Mouse (Mus musculus): ENCODE results near the gene Tgm4. TPM values are rescaled to one million over a fixed set of nuclear protein-coding genes. Genes with fewer than 3 reads are reported as not detected.
A peak's percentile ranks its signal among the peaks of the same experiment; 100 is the strongest.

The Tgm4 gene
- polyA plus RNA-seq, 1 experiment from 2014 or later = 0.47 TPM

- H3K4me1 ChIP-seq (replicated peaks; ENCODE audit: control insufficient read depth, insufficient read depth, low read length) = no peaks in the 10 kb centered on the region
- H3K9ac ChIP-seq (ENCODE audit: low read length) = no peak overlapping the region
- no peak for ATAC-seq (replicated peaks; ENCODE audit: low FRiP score)
- H3K27me3 ChIP-seq (ENCODE audit: control insufficient read depth, insufficient read depth, low read length) = no peaks in the 10 kb centered on the region
- no peaks in the 10 kb centered on the region for H3K36me3 ChIP-seq (ENCODE audit: control insufficient read depth, insufficient read depth, low read length)
- H3K9me3 ChIP-seq (ENCODE audit: control insufficient read depth, low read length) = no peaks in the 10 kb centered on the region
- WGBS = 84% methylated on average over 13 of the region's 13 CpGs
- H3K4me2 ChIP-seq (ENCODE audit: low read depth, low read length, severe bottlenecking) = no peak overlapping the region
- H3K27ac ChIP-seq (ENCODE audit: low read depth, low read length) = no peak overlapping the region
- peak; percentile 45 for DNase-seq (ENCODE audit: low spot score)
- H3K4me3 ChIP-seq (ENCODE audit: low read depth, low read length) = no peak overlapping the region
Measured at GRCm38 (mm10) chr9:123031496-123032246, 2.9 kb upstream of the Tgm4 start.

GRCm38 (mm10) chr9:123047665-123048064 lies 13.1 kb downstream of the Tgm4 start:
- Histone ChIP-seq H3K4me3 (ENCODE audit: low read depth, low read length) (no peak overlapping the region), H3K4me1 (replicated peaks; ENCODE audit: control insufficient read depth, insufficient read depth, low read length) (no peaks in the 10 kb centered on the region), H3K4me2 (ENCODE audit: low read depth, low read length, severe bottlenecking) (no peak overlapping the region), H3K27ac (ENCODE audit: low read depth, low read length) (no peak overlapping the region), H3K27me3 (ENCODE audit: control insufficient read depth, insufficient read depth, low read length) (no peaks in the 10 kb centered on the region), H3K36me3 (ENCODE audit: control insufficient read depth, insufficient read depth, low read length) (no peaks in the 10 kb centered on the region), H3K9ac (ENCODE audit: low read length) (no peak overlapping the region), H3K9me3 (ENCODE audit: control insufficient read depth, low read length) (no peaks in the 10 kb centered on the region)
- DNase-seq (ENCODE audit: low spot score) = no peak
- 89% methylated on average over 1 of the region's 1 CpGs for WGBS
- ATAC-seq (replicated peaks; ENCODE audit: low FRiP score) = no peak

GRCm38 (mm10) chr9:123058724-123059292 lies 24.3 kb downstream of the Tgm4 start:
- no peak for ATAC-seq (replicated peaks; ENCODE audit: low FRiP score)
- H3K4me1 ChIP-seq (replicated peaks; ENCODE audit: control insufficient read depth, insufficient read depth, low read length) = no peaks in the 10 kb centered on the region
- no peaks in the 10 kb centered on the region for H3K27me3 ChIP-seq (ENCODE audit: control insufficient read depth, insufficient read depth, low read length)
- no peak overlapping the region for H3K27ac ChIP-seq (ENCODE audit: low read depth, low read length)
- no peak overlapping the region for H3K4me3 ChIP-seq (ENCODE audit: low read depth, low read length)
- no peak overlapping the region for H3K4me2 ChIP-seq (ENCODE audit: low read depth, low read length, severe bottlenecking)
- H3K9me3 ChIP-seq (ENCODE audit: control insufficient read depth, low read length) = no peaks in the 10 kb centered on the region
- H3K36me3 ChIP-seq (ENCODE audit: control insufficient read depth, insufficient read depth, low read length) = no peaks in the 10 kb centered on the region
- no peak for DNase-seq (ENCODE audit: low spot score)
- no peak overlapping the region for H3K9ac ChIP-seq (ENCODE audit: low read length)

GRCm38 (mm10) chr9:123060172-123060571 lies 25.6 kb downstream of the Tgm4 start:
- H3K4me2 ChIP-seq (ENCODE audit: low read depth, low read length, severe bottlenecking) = no peak overlapping the region
- ATAC-seq (replicated peaks; ENCODE audit: low FRiP score) (no peak), DNase-seq (ENCODE audit: low spot score) (no peak)
- no peak overlapping the region for H3K27ac ChIP-seq (ENCODE audit: low read depth, low read length)
- H3K4me3 ChIP-seq (ENCODE audit: low read depth, low read length) = no peak overlapping the region
- H3K4me1 ChIP-seq (replicated peaks; ENCODE audit: control insufficient read depth, insufficient read depth, low read length) = no peaks in the 10 kb centered on the region
- 90% methylated on average over 3 of the region's 3 CpGs for WGBS
- no peak overlapping the region for H3K9ac ChIP-seq (ENCODE audit: low read length)
- no peaks in the 10 kb centered on the region for H3K9me3 ChIP-seq (ENCODE audit: control insufficient read depth, low read length)
- H3K36me3 ChIP-seq (ENCODE audit: control insufficient read depth, insufficient read depth, low read length) = no peaks in the 10 kb centered on the region
- no peaks in the 10 kb centered on the region for H3K27me3 ChIP-seq (ENCODE audit: control insufficient read depth, insufficient read depth, low read length)

GRCm38 (mm10) chr9:123079149-123079548 lies 44.6 kb downstream of the Tgm4 start:
- DNase-seq (ENCODE audit: low spot score) = no peak

GRCm38 (mm10) chr9:123080355-123080754 lies 45.8 kb downstream of the Tgm4 start:
- 92% methylated on average over 7 of the region's 7 CpGs for WGBS
- Histone ChIP-seq H3K9ac (ENCODE audit: low read length) (no peak overlapping the region), H3K4me2 (ENCODE audit: low read depth, low read length, severe bottlenecking) (no peak overlapping the region), H3K27ac (ENCODE audit: low read depth, low read length) (no peak overlapping the region), H3K9me3 (ENCODE audit: control insufficient read depth, low read length) (no peaks in the 10 kb centered on the region), H3K27me3 (ENCODE audit: control insufficient read depth, insufficient read depth, low read length) (no peaks in the 10 kb centered on the region), H3K36me3 (ENCODE audit: control insufficient read depth, insufficient read depth, low read length) (peaks cover 7% of the 10 kb centered on the region; the same call in 1 of the 2 replicates), H3K4me1 (replicated peaks; ENCODE audit: control insufficient read depth, insufficient read depth, low read length) (no peaks in the 10 kb centered on the region), H3K4me3 (ENCODE audit: low read depth, low read length) (no peak overlapping the region)
- DNase-seq (ENCODE audit: low spot score) = no peak
- ATAC-seq (replicated peaks; ENCODE audit: low FRiP score) = no peak

More at GRCm38 (mm10) chr9:123079149-123079548, 44.6 kb downstream of the Tgm4 start:
- Histone ChIP-seq H3K36me3 (ENCODE audit: control insufficient read depth, insufficient read depth, low read length) (peaks cover 2% of the 10 kb centered on the region; the same call in 1 of the 2 replicates), H3K9ac (ENCODE audit: low read length) (no peak overlapping the region), H3K4me2 (ENCODE audit: low read depth, low read length, severe bottlenecking) (no peak overlapping the region), H3K4me3 (ENCODE audit: low read depth, low read length) (no peak overlapping the region), H3K9me3 (ENCODE audit: control insufficient read depth, low read length) (no peaks in the 10 kb centered on the region), H3K27ac (ENCODE audit: low read depth, low read length) (no peak overlapping the region), H3K4me1 (replicated peaks; ENCODE audit: control insufficient read depth, insufficient read depth, low read length) (no peaks in the 10 kb centered on the region), H3K27me3 (ENCODE audit: control insufficient read depth, insufficient read depth, low read length) (no peaks in the 10 kb centered on the region)
- no peak for ATAC-seq (replicated peaks; ENCODE audit: low FRiP score)
- 88% methylated on average over 5 of the region's 5 CpGs for WGBS

GRCm38 (mm10) chr9:123080796-123081195 lies 46.3 kb downstream of the Tgm4 start:
- ATAC-seq (replicated peaks; ENCODE audit: low FRiP score) (no peak), DNase-seq (ENCODE audit: low spot score) (no peak)
- Histone ChIP-seq H3K4me2 (ENCODE audit: low read depth, low read length, severe bottlenecking) (no peak overlapping the region), H3K27ac (ENCODE audit: low read depth, low read length) (no peak overlapping the region), H3K4me1 (replicated peaks; ENCODE audit: control insufficient read depth, insufficient read depth, low read length) (no peaks in the 10 kb centered on the region), H3K9ac (ENCODE audit: low read length) (no peak overlapping the region), H3K9me3 (ENCODE audit: control insufficient read depth, low read length) (no peaks in the 10 kb centered on the region), H3K4me3 (ENCODE audit: low read depth, low read length) (no peak overlapping the region), H3K27me3 (ENCODE audit: control insufficient read depth, insufficient read depth, low read length) (no peaks in the 10 kb centered on the region), H3K36me3 (ENCODE audit: control insufficient read depth, insufficient read depth, low read length) (peaks cover 7% of the 10 kb centered on the region; the same call in 1 of the 2 replicates)
- 76% methylated on average over 1 of the region's 1 CpGs for WGBS

- H3K4me1 ChIP-seq (replicated peaks; ENCODE audit: control insufficient read depth, insufficient read depth, low read length) = no peaks in the 10 kb centered on the region
- WGBS = 85% methylated on average over 1 of the region's 1 CpGs
- no peak overlapping the region for H3K4me3 ChIP-seq (ENCODE audit: low read depth, low read length)
- no peaks in the 10 kb centered on the region for H3K9me3 ChIP-seq (ENCODE audit: control insufficient read depth, low read length)
- no peaks in the 10 kb centered on the region for H3K27me3 ChIP-seq (ENCODE audit: control insufficient read depth, insufficient read depth, low read length)
- no peak overlapping the region for H3K4me2 ChIP-seq (ENCODE audit: low read depth, low read length, severe bottlenecking)
- peaks cover 5% of the 10 kb centered on the region; the same call in 1 of the 2 replicates for H3K36me3 ChIP-seq (ENCODE audit: control insufficient read depth, insufficient read depth, low read length)
- no peak overlapping the region for H3K27ac ChIP-seq (ENCODE audit: low read depth, low read length)
- DNase-seq (ENCODE audit: low spot score) (no peak), ATAC-seq (replicated peaks; ENCODE audit: low FRiP score) (no peak)
- no peak overlapping the region for H3K9ac ChIP-seq (ENCODE audit: low read length)
Measured at GRCm38 (mm10) chr9:123085373-123085772, 50.8 kb downstream of the Tgm4 start.

- H3K36me3 ChIP-seq (ENCODE audit: control insufficient read depth, insufficient read depth, low read length) = peaks cover 5% of the 10 kb centered on the region; the same call in 1 of the 2 replicates
- no peaks in the 10 kb centered on the region for H3K27me3 ChIP-seq (ENCODE audit: control insufficient read depth, insufficient read depth, low read length)
- DNase-seq (ENCODE audit: low spot score) (no peak), ATAC-seq (replicated peaks; ENCODE audit: low FRiP score) (no peak)
- no peak overlapping the region for H3K27ac ChIP-seq (ENCODE audit: low read depth, low read length)
- no peaks in the 10 kb centered on the region for H3K4me1 ChIP-seq (replicated peaks; ENCODE audit: control insufficient read depth, insufficient read depth, low read length)
- H3K9ac ChIP-seq (ENCODE audit: low read length) = no peak overlapping the region
- no peaks in the 10 kb centered on the region for H3K9me3 ChIP-seq (ENCODE audit: control insufficient read depth, low read length)
- no peak overlapping the region for H3K4me2 ChIP-seq (ENCODE audit: low read depth, low read length, severe bottlenecking)
- no peak overlapping the region for H3K4me3 ChIP-seq (ENCODE audit: low read depth, low read length)
- WGBS = 88% methylated on average over 3 of the region's 3 CpGs
Measured at GRCm38 (mm10) chr9:123087558-123087957, 53.0 kb downstream of the Tgm4 start.
